Mouse (Mus musculus): Measurements from ENCODE around the gene Proser2.

GRCm38 (mm10) chr2:6123046-6123445 is 7.0 kb downstream of the Proser2 start:
- TF ChIP-seq POLR2A (IDR thresholded peaks at IDR 0.05; ENCODE audit: borderline replicate concordance, low read depth, low read length): no peak
- no peak for TF ChIP-seq CTCF (IDR thresholded peaks at IDR 0.05; ENCODE audit: low read depth, low read length)
